Mouse (Mus musculus) yolk sac, embryonic 10.5 days (tissue): ENCODE results near the gene Olfr553.
"Not testable (repeated sequence)": the region's sequence is repeated elsewhere in the genome, so short reads cannot be mapped to it uniquely, and the experiment has no call there.

Source experiments
- DNase-seq: peaks from one replicate; pipeline ENCODE4 v3.0.0-alpha.2; 2017; ENCODE audit warnings: low spot score

The Olfr553 gene

GRCm38 (mm10) chr7:102618118-102618517, at the start of gene Olfr553:
TSS of gene Olfr553 (minus strand) at chr7:102618218.
- DNase-seq: no peak

- no peak for DNase-seq
These were observed 47.4 kb upstream of the Olfr553 start for GRCm38 (mm10) chr7:102665378-102665777.

- DNase-seq: no peak
These were observed 46.6 kb upstream of the Olfr553 start, which contains the start of gene Olfr556 for GRCm38 (mm10) chr7:102664599-102664998. TSS of gene Olfr556 (plus strand) at chr7:102664899.

GRCm38 (mm10) chr7:102658523-102658922, 40.5 kb upstream of the Olfr553 start, which contains the start of gene Olfr555:
TSS of gene Olfr555 (plus strand) at chr7:102658823.
- no peak for DNase-seq

- not testable (repeated sequence) for DNase-seq
These were observed 26.9 kb upstream of the Olfr553 start for GRCm38 (mm10) chr7:102644945-102645344.

GRCm38 (mm10) chr7:102638132-102638531, 20.1 kb upstream of the Olfr553 start, which contains the start of gene Olfr554:
TSS of gene Olfr554 (plus strand) at chr7:102638432.
- no peak for DNase-seq

GRCm38 (mm10) chr7:102636665-102637064, 18.6 kb upstream of the Olfr553 start:
- DNase-seq: peak; percentile 7

- DNase-seq: not testable (repeated sequence)
These were observed 2.4 kb upstream of the Olfr553 start for GRCm38 (mm10) chr7:102620368-102620767.

GRCm38 (mm10) chr7:102619608-102620007, 1.6 kb upstream of the Olfr553 start:
- DNase-seq: peak; percentile 2

- no peak for DNase-seq
These were observed 20.5 kb downstream of the Olfr553 start, which contains the start of gene Olfr552 for GRCm38 (mm10) chr7:102597378-102598031. TSS of gene Olfr552 (plus strand) at chr7:102597770.

- no peak for DNase-seq
These were observed 26.2 kb downstream of the Olfr553 start, which contains the start of gene Olfr551 for GRCm38 (mm10) chr7:102591786-102592185. TSS of gene Olfr551 (minus strand) at chr7:102591886.

GRCm38 (mm10) chr7:102575998-102576397, 42.0 kb downstream of the Olfr553 start:
- DNase-seq: no peak

GRCm38 (mm10) chr7:102573174-102573830, 44.7 kb downstream of the Olfr553 start:
- DNase-seq: no peak

- no peak for DNase-seq
These were observed 46.9 kb downstream of the Olfr553 start, which contains the start of gene Olfr550 for GRCm38 (mm10) chr7:102571142-102571541. TSS of gene Olfr550 (plus strand) at chr7:102571442.

GRCm38 (mm10) chr7:102566219-102566618, 51.8 kb downstream of the Olfr553 start:
- DNase-seq: no peak

GRCm38 (mm10) chr7:102564999-102565997, 52.7 kb downstream of the Olfr553 start, which contains the start of gene Trim21:
TSS of gene Trim21 (minus strand) at chr7:102565486.
- peak; percentile 90 for DNase-seq
